Mouse (Mus musculus) midbrain, embryonic 14.5 days (tissue): ENCODE data around the gene Slc22a4. TPM values are rescaled to one million over a fixed set of nuclear protein-coding genes. Genes with fewer than 3 reads are reported as not detected.

ENCODE experiments used
- ATAC-seq: fragments of 200-750 bp; cut with Nextera tagmentation; 2 replicates; pipeline ENCODE4 v1.8.0; 2017; ENCODE audit warnings: moderate number of reproducible peaks, moderate library complexity; ENCODE audit not compliant: low FRiP score, low TSS enrichment
- DNase-seq: peaks from one replicate; pipeline ENCODE4 v3.0.0-alpha.2; 2015
- H3K27ac ChIP-seq: fragments of 300-500 bp; sonication (generic); replicated peaks from 2 replicates; pipeline ENCODE4 v1.5.1; 2014; ENCODE audit warnings: mild to moderate bottlenecking, low read depth, low read length, moderate library complexity
- H3K27me3 ChIP-seq: fragments of 300-500 bp; sonication (generic); 2 replicates; pipeline ENCODE4 v1.6.1; 2014; ENCODE audit warnings: low read length, control low read depth, mixed read lengths; ENCODE audit not compliant: control insufficient read depth, insufficient read depth
- H3K36me3 ChIP-seq: fragments of 300-500 bp; sonication (generic); 2 replicates; pipeline ENCODE4 v1.6.1; 2014; ENCODE audit warnings: low read length, control low read depth; ENCODE audit not compliant: control insufficient read depth, insufficient read depth
- H3K4me1 ChIP-seq: fragments of 300-500 bp; sonication (generic); 2 replicates; pipeline ENCODE4 v1.6.1; 2014; ENCODE audit warnings: mild to moderate bottlenecking, antibody characterized with exemption, low read length, control low read depth; ENCODE audit not compliant: control insufficient read depth, insufficient read depth
- H3K4me2 ChIP-seq: fragments of 300-500 bp; sonication (generic); 2 replicates; pipeline ENCODE4 v1.6.1; 2014; ENCODE audit warnings: mild to moderate bottlenecking, low read length, moderate library complexity
- H3K4me3 ChIP-seq: fragments of 300-500 bp; sonication (generic); replicated peaks from 2 replicates; pipeline ENCODE4 v1.5.1; 2014; ENCODE audit warnings: low read depth, low read length
- H3K9ac ChIP-seq: fragments of 300-500 bp; sonication (generic); replicated peaks from 2 replicates; pipeline ENCODE4 v1.6.1; 2014; ENCODE audit warnings: mild to moderate bottlenecking, low read length, moderate library complexity
- H3K9me3 ChIP-seq: fragments of 300-500 bp; sonication (generic); 2 replicates; pipeline ENCODE4 v1.6.1; 2016; ENCODE audit warnings: low read length, control low read depth, mixed read lengths; ENCODE audit not compliant: control insufficient read depth
- WGBS: fragments of 180-500 bp; shearing (Covaris S2); extraction: QIAGEN DNeasy Blood & Tissue Kit; methylation state at CpG from one replicate; pipeline ENCODE4 v1.1.7; 2014; 5-methylcytosine and 5-hydroxymethylcytosine counted together
- polyA plus RNA-seq: library from polyadenylated mRNA; unstranded; fragments of >200 nt; fragmentation: Nextera tagmentation; extraction: Ambion mirVana; gene quantifications from 2 replicates; pipeline ENCODE4 v1.2.1, GENCODE M21; 2014

Gene Slc22a4
- polyA plus RNA-seq = 2.5 TPM in 2 replicates

DNA sequence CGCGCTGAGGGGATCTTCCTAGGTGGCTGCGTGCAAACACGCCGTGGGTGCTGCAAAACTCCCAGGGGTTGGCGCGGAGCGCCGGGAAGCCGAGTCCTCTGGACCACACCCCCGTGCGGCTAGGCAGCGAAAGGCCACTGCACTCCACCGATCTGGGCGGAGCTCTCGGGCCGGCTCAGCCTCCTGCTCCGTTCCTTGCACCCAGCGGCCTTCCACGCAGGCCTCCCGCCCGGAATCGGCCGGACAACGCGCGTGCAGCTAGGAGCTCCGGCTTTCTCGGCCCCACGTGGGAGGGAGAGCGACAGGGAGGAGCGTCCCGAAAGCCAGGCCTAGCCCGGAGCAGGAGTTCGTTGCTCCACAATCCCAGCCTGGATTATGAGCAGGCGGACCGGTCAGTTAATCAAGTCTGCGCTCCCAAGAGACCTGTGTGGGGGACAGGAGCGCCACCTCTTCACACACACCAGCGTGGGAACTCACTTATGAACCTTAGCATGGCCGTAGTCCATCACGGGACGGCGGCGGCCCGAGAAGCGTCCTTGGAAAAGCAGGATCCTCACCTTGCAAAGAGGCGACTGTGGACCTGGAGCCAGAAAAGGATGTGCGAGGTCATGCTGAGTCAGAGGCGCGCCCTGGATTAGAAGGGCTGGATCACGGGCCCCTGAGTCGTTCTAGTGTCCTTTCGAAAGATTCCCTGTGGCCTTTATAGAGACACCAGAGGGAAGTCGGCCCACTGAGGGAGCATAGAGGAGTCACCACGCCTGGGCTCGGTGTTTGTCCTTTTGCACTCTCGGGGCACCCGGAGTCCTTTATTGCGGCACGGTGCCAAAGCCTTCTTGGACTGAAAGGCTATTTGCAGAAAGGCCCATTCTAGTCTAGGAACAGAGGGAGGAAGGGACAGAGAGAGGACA lies at the start of gene Slc22a4:
TSS of gene Slc22a4 (minus strand) at position 47 of the 908 bp plus-strand sequence.
- H3K4me2 ChIP-seq = peak within 1 kb of the TSS; percentile 98
- peaks cover 5% of the 10 kb centered on the region for H3K4me1 ChIP-seq
- peak within 1 kb of the TSS; percentile 64 for H3K9ac ChIP-seq
- H3K9me3 ChIP-seq = no peaks in the 10 kb centered on the region
- H3K4me3 ChIP-seq = peak within 1 kb of the TSS; percentile 59
- H3K27ac ChIP-seq = no peak within 1 kb of the TSS
- DNase-seq (peak; percentile 81), ATAC-seq (peak; percentile 55; the same call in 1 of the 2 replicates)
- no peaks in the 10 kb centered on the region for H3K36me3 ChIP-seq
- 3% methylated on average over 60 of the region's 61 CpGs for WGBS
- peaks cover 17% of the 10 kb centered on the region for H3K27me3 ChIP-seq

DNA sequence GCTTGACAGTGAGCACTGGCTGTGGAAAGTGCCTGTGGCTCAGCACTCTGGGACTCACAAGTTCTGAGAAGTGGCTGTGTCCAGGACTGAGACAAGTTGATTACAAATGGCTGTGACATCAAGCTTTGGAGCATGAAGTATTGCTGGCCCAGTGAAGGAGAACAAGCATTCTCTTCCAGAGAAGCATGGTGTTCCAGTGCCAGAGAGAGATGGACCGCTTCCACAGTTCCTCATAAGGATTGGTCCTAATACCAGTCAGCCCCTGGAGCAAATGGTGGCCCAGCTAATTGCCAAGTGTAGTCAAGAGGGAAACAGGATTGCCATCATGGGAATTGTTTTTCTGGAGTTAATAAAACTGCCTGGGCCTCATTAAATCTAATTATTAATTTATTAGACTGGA lies 48.2 kb upstream of the Slc22a4 start:
- no peak overlapping the region for H3K4me2 ChIP-seq
- no peak overlapping the region for H3K27ac ChIP-seq
- DNase-seq = no peak
- H3K9ac ChIP-seq = no peak overlapping the region
- no peaks in the 10 kb centered on the region for H3K4me1 ChIP-seq
- H3K9me3 ChIP-seq = no peaks in the 10 kb centered on the region
- H3K4me3 ChIP-seq = no peak overlapping the region
- no peaks in the 10 kb centered on the region for H3K27me3 ChIP-seq
- no peak for ATAC-seq
- H3K36me3 ChIP-seq = no peaks in the 10 kb centered on the region
- WGBS = 82% methylated on average over 1 of the region's 1 CpGs

DNA sequence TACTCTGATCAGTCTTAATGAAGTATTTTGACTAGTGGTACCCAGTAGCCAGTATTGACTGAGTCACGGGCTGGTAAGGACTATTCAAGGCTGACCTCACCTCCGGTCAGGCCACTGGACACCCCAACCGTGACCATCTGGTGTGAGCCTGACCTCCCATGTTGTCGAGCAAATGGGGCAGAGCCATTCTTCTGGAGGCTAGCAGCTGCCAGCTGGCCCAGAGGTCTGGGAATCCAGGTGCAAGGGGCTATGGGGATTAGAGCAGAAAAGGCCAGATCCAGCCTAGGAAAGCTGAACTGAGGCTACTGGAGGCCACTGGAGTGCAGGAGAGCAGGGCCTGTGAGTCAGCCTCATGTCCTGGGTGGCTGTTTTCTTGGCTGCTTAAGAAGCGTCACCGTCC lies 47.5 kb upstream of the Slc22a4 start:
- H3K36me3 ChIP-seq = no peaks in the 10 kb centered on the region
- no peaks in the 10 kb centered on the region for H3K27me3 ChIP-seq
- WGBS = 68% methylated on average over 6 of the region's 6 CpGs
- H3K4me1 ChIP-seq = no peaks in the 10 kb centered on the region
- no peak overlapping the region for H3K9ac ChIP-seq
- no peak overlapping the region for H3K27ac ChIP-seq
- H3K4me3 ChIP-seq = no peak overlapping the region
- no peaks in the 10 kb centered on the region for H3K9me3 ChIP-seq
- ATAC-seq = no peak
- no peak overlapping the region for H3K4me2 ChIP-seq
- DNase-seq = no peak

DNA sequence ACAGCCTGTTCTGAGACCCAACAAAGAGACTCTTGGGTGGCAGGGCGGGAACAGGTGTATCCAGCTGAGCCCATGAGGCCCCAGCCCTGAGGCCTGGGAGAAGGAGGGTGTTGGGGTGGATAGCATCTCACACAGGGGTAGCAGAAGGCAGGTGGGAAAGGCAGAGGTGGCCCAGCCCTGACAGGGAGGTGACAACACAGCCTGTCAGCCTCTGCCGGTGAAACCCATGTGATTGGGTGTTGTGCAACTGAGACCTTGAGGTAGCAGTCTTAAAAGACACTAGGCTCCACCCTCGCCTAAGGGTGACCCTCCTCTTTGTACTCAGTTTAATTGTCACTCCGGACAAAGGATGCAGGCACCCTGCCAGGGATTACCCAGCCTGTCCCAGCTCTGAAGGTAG lies 45.4 kb upstream of the Slc22a4 start:
- no peak overlapping the region for H3K9ac ChIP-seq
- no peak overlapping the region for H3K4me2 ChIP-seq
- H3K4me1 ChIP-seq = peaks cover 5% of the 10 kb centered on the region; the same call in 1 of the 2 replicates
- WGBS = 35% methylated on average over 4 of the region's 4 CpGs
- no peaks in the 10 kb centered on the region for H3K9me3 ChIP-seq
- H3K4me3 ChIP-seq = no peak overlapping the region
- ATAC-seq (no peak), DNase-seq (no peak)
- peaks cover 2% of the 10 kb centered on the region; the same call in 1 of the 2 replicates for H3K27me3 ChIP-seq
- no peak overlapping the region for H3K27ac ChIP-seq
- H3K36me3 ChIP-seq = no peaks in the 10 kb centered on the region

DNA sequence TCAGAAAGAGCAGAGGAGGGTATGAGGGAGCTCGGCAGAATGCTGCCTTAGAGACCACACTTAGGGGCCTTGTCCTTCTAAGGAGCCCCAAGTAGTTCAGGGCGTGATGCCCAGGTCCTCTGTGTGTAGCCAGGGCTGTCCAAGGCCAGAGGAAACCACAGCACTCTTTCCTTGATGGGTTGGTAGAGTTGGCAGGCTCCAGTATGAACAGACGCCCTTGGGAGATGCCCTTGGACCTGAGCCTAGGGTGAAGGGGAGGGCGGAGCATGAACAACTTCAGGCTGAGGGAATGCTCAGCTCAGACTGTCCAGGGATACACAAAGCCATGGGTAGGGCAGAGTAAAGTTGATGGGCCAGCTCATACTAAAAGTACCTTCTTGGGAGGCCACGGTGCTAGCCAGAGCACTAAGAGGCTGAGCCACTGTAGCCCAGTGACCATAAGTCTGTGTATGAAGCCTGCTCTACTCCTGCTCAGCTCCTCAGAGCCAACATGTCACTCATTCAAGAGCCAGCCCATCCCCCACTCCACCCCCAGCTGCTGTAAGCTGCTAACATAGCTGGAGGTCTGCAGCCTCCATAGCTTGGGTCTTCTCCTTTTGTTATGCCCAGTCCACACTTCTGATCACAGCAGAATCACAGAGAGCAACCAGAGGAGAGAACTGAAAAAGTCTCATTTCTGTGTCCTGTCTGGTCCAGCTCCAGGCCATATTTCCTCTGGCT lies 44.0 kb upstream of the Slc22a4 start:
- 89% methylated on average over 5 of the region's 5 CpGs for WGBS
- ATAC-seq (no peak), DNase-seq (no peak)
- Histone ChIP-seq H3K4me3 (no peak overlapping the region), H3K9ac (no peak overlapping the region), H3K36me3 (no peaks in the 10 kb centered on the region), H3K27me3 (peaks cover 8% of the 10 kb centered on the region; the same call in 1 of the 2 replicates), H3K4me1 (peaks cover 14% of the 10 kb centered on the region; the same call in 1 of the 2 replicates), H3K27ac (no peak overlapping the region), H3K4me2 (no peak overlapping the region), H3K9me3 (no peaks in the 10 kb centered on the region)

DNA sequence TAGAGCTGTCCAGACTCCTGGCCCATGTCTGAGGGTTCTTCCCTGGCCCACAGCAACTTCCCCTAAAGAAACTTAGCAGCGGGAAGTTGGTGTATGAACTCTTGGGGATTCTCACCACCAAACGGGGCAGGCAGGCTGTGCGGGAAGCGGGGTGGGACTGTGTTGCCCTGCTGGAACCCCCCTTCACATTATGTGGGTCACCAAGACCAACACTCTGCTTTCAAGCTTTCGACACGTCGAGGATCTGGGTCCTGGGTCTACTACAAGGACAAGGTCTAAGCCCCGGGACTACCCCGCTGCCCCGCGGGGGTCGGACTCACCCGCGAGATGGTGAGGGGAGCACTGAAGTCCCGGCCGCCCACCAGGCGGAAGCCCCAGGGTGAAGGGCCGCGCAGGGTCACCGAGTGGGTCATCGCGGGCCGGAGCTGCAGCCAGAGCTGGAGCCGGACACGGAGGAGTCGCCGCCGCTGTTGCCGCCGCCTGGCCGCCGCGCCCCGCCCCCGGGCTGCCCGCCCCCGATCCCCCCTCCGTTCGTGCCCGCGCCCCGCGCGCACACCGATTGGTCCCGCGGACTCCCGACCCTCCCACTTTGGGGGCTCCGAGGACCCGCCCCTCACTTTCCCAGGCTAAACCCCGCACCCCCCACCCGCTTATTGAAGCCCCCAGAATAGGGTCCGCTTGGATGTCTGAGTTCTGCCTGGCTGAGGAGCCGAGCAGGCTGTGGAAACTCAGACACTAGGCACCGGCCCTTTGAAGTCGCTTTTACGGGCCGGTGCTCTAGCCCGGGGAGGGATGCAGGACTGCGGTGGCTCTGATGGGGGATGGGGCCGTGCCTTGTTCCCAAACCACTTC lies 40.9 kb upstream of the Slc22a4 start, which contains the start of gene Pdlim4:
TSS of gene Pdlim4 (minus strand) at position 495 of the 852 bp plus-strand sequence.
- H3K4me3 ChIP-seq = peak within 1 kb of the TSS; percentile 53
- H3K36me3 ChIP-seq = no peaks in the 10 kb centered on the region
- H3K27ac ChIP-seq = no peak within 1 kb of the TSS
- ATAC-seq = peak; percentile 51; the same call in 1 of the 2 replicates
- H3K9me3 ChIP-seq = no peaks in the 10 kb centered on the region
- peaks cover 8% of the 10 kb centered on the region; the same call in 1 of the 2 replicates for H3K27me3 ChIP-seq
- WGBS = under 1% methylated on average over 61 of the region's 61 CpGs
- H3K4me1 ChIP-seq = peaks cover 14% of the 10 kb centered on the region; the same call in 1 of the 2 replicates
- H3K9ac ChIP-seq = peak within 1 kb of the TSS; percentile 57
- peak within 1 kb of the TSS; percentile 90 for H3K4me2 ChIP-seq
- DNase-seq = peak; percentile 75

DNA sequence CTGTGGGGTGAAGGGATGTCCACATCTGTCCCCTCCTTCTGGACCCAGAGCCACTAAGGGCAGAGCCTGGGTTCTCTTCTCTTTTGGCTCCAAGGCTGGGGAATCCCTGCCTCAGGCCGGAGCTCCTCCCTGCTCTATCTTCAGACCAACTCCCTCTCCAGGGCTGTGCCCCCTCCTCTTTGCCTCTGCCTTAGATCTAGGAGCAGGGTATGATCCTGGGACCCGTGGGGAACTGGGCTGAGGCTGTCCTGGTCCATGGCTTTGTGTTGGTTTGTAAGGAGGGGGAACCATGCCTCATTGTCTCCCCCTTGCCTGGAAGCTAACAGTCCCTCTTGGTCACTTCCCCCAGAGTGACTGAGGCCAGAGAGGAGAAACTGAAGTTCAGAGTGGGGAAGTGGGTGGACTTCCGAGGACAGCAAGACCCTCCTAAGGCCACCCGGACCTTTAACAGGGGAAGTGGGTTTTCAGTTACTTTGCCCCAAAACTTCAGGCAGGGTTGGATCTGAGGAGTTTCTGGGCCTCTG lies 40.2 kb upstream of the Slc22a4 start:
- H3K4me3 ChIP-seq = peak overlapping the region; percentile 53
- WGBS = 24% methylated on average over 4 of the region's 4 CpGs
- H3K27me3 ChIP-seq = peaks cover 8% of the 10 kb centered on the region; the same call in 1 of the 2 replicates
- H3K36me3 ChIP-seq = no peaks in the 10 kb centered on the region
- H3K4me1 ChIP-seq = peaks cover 14% of the 10 kb centered on the region; the same call in 1 of the 2 replicates
- H3K9me3 ChIP-seq = no peaks in the 10 kb centered on the region
- DNase-seq = no peak
- peak overlapping the region; percentile 90 for H3K4me2 ChIP-seq
- peak overlapping the region; percentile 57; the same call in 1 of the 2 replicates for H3K9ac ChIP-seq
- no peak for ATAC-seq
- H3K27ac ChIP-seq = no peak overlapping the region
